Mouse (Mus musculus): ENCODE results near the gene Tfb1m. TPM values are rescaled to one million over a fixed set of nuclear protein-coding genes. Genes with fewer than 3 reads are reported as not detected.

The Tfb1m gene
- total and polyA plus RNA-seq, 2 experiments = 5.0 to 15.8 TPM

- WGBS = 75% methylated on average over 7 of the region's 7 CpGs
- DNase-seq (ENCODE audit: extremely low read depth, low read depth, low spot score) = no peak
- no peaks in the 10 kb centered on the region; the same call in 1 of the 2 replicates for H3K79me2 ChIP-seq (ENCODE audit: control insufficient read depth, insufficient read depth, low read length)
- peaks cover 2% of the 10 kb centered on the region; the same call in 1 of the 2 replicates for H3K4me1 ChIP-seq (ENCODE audit: control insufficient read depth, insufficient read depth, low read length)
- no peak overlapping the region for H3K9ac ChIP-seq (ENCODE audit: low read depth, low read length)
- H3K36me3 ChIP-seq (ENCODE audit: control insufficient read depth, insufficient read depth, low read length) = no peaks in the 10 kb centered on the region
- no peaks in the 10 kb centered on the region for H3K27me3 ChIP-seq (ENCODE audit: control insufficient read depth, insufficient read depth, low read length)
- H3K4me3 ChIP-seq (ENCODE audit: insufficient read depth, low read depth, low read length) = no peak overlapping the region
- no peak overlapping the region for H3K27ac ChIP-seq (replicated peaks; ENCODE audit: insufficient read depth, low read depth, low read length)
- TF ChIP-seq POLR2A (IDR thresholded peaks at IDR 0.05; ENCODE audit: extremely low read depth, insufficient read depth, low read length) (no peak), CTCF (IDR thresholded peaks at IDR 0.05; ENCODE audit: low read depth, low read length) (peak; percentile 38)
These were observed 75.7 kb downstream of the Tfb1m start for GRCm38 (mm10) chr17:3481576-3482575.

GRCm38 (mm10) chr17:3476546-3476945 is 81.0 kb downstream of the Tfb1m start:
- no peak overlapping the region for H3K9ac ChIP-seq (ENCODE audit: low read depth, low read length)
- no peaks in the 10 kb centered on the region; the same call in 1 of the 2 replicates for H3K79me2 ChIP-seq (ENCODE audit: control insufficient read depth, insufficient read depth, low read length)
- H3K27ac ChIP-seq (replicated peaks; ENCODE audit: insufficient read depth, low read depth, low read length) = no peak overlapping the region
- TF ChIP-seq CTCF (IDR thresholded peaks at IDR 0.05; ENCODE audit: low read depth, low read length) = no peak
- no peak for TF ChIP-seq POLR2A (IDR thresholded peaks at IDR 0.05; ENCODE audit: extremely low read depth, insufficient read depth, low read length)
- H3K4me3 ChIP-seq (ENCODE audit: insufficient read depth, low read depth, low read length) = no peak overlapping the region
- no peaks in the 10 kb centered on the region for H3K27me3 ChIP-seq (ENCODE audit: control insufficient read depth, insufficient read depth, low read length)
- H3K4me1 ChIP-seq (ENCODE audit: control insufficient read depth, insufficient read depth, low read length) = no peaks in the 10 kb centered on the region
- no peak for DNase-seq (ENCODE audit: extremely low read depth, low read depth, low spot score)
- 69% methylated on average over 2 of the region's 2 CpGs for WGBS
- no peaks in the 10 kb centered on the region for H3K36me3 ChIP-seq (ENCODE audit: control insufficient read depth, insufficient read depth, low read length)

GRCm38 (mm10) chr17:3472018-3472417 is 85.6 kb downstream of the Tfb1m start:
- no peaks in the 10 kb centered on the region; the same call in 1 of the 2 replicates for H3K79me2 ChIP-seq (ENCODE audit: control insufficient read depth, insufficient read depth, low read length)
- no peak overlapping the region for H3K4me3 ChIP-seq (ENCODE audit: insufficient read depth, low read depth, low read length)
- no peaks in the 10 kb centered on the region for H3K36me3 ChIP-seq (ENCODE audit: control insufficient read depth, insufficient read depth, low read length)
- no peaks in the 10 kb centered on the region for H3K4me1 ChIP-seq (ENCODE audit: control insufficient read depth, insufficient read depth, low read length)
- WGBS = 88% methylated on average over 6 of the region's 6 CpGs
- no peaks in the 10 kb centered on the region for H3K27me3 ChIP-seq (ENCODE audit: control insufficient read depth, insufficient read depth, low read length)
- TF ChIP-seq CTCF (IDR thresholded peaks at IDR 0.05; ENCODE audit: low read depth, low read length) = no peak
- TF ChIP-seq POLR2A (IDR thresholded peaks at IDR 0.05; ENCODE audit: extremely low read depth, insufficient read depth, low read length) = no peak
- no peak for DNase-seq (ENCODE audit: extremely low read depth, low read depth, low spot score)
- no peak overlapping the region for H3K27ac ChIP-seq (replicated peaks; ENCODE audit: insufficient read depth, low read depth, low read length)
- no peak overlapping the region for H3K9ac ChIP-seq (ENCODE audit: low read depth, low read length)

Other genes starting within 250 kb of the Tfb1m start
- 5.0 and 5.2 TPM in 2 replicates for gene Tiam2, start 231.2 kb downstream of the Tfb1m start, total RNA-seq (2014; rRNA removed)
- gene Tiam2, start 231.2 kb downstream of the Tfb1m start, polyA plus RNA-seq (2012; rRNA removed) = 1.4 and 2.9 TPM in 2 replicates
- gene Cldn20, start 25.2 kb downstream of the Tfb1m start, total RNA-seq (2014; rRNA removed) = 0.34 TPM in 1 of 2 replicates, not detected in the other
- gene Cldn20, start 25.2 kb downstream of the Tfb1m start, polyA plus RNA-seq (2012; rRNA removed) = 0.24 TPM in 1 of 2 replicates, not detected in the other
- not detected in 2 replicates for gene Nox3, start 138.5 kb upstream of the Tfb1m start, total RNA-seq (2014; rRNA removed)
- not detected in 2 replicates for gene Nox3, start 138.5 kb upstream of the Tfb1m start, polyA plus RNA-seq (2012; rRNA removed)